Comparison of ENCODE assay signal across 9 mouse cellular contexts in the genomic region with DNA sequence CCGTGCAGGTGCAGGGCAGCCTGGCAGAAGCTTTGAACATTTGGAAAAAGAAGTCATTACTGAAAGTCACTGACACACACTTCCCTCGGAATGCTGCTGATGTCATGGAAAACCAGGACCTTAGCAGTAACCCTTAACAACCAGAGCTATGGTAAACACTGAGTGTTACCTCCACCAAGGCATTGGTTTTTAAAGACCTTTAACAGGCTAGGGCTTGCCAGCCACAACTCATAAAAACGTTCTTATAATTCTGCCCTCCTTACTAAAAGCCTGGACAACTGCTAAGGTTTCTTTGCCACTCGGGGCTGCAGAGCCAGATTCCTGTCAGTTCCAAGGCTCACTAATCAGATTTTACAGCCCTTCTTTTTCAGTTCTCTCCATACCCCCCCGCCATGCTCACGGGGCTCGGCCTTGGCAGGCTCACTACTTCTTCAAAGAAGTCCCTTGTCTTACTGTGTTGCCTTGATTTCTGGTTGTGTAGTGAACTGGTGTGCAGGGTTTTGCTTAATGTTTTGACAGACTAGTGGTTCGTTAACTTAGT.
DNase-seq lines count a peak whose midpoint lies in the region; ATAC-seq and TF ChIP-seq lines count a peak whose summit lies in the region.
"Had no signal": no experiment of that assay in that cellular context is flagged by ENCODE, and none has a peak within 500 bp of the region (broad histone marks: within the 10 kb centered on the region; RNA-seq: fewer than 3 reads in every experiment).

No protein-coding gene starts in this region.

- TF ChIP-seq CTCF in Patski (IDR thresholded peaks at IDR 0.05) = no peak

- no peaks in the 10 kb centered on the region for H3K9me3 ChIP-seq in forebrain, embryonic 11.5 days (ENCODE audit: control insufficient read depth, low read length)
- H3K9me3 ChIP-seq in kidney, embryonic 14.5 days (ENCODE audit: control insufficient read depth, low read length) = no peaks in the 10 kb centered on the region
- H3K9me3 ChIP-seq: megakaryocyte, embryonic 14.5 days had no signal

- ATAC-seq in Patski = peak; percentile 78
- ATAC-seq in forebrain, embryonic 11.5 days (replicated peaks; ENCODE audit: low FRiP score) = no peak
- peak; percentile 40; the same call in 1 of the 2 replicates for ATAC-seq in kidney, embryonic 14.5 days (ENCODE audit: low FRiP score, low TSS enrichment)
- no peak for ATAC-seq in activated CD4-positive, CD25-positive, alpha-beta regulatory T cell, adult 4 months
- ATAC-seq in CD4-positive, CD25-positive, alpha-beta regulatory T cell, adult 4 months = no peak

- H3K4me3 ChIP-seq in forebrain, embryonic 11.5 days (ENCODE audit: low read depth, low read length) = no peak overlapping the region
- H3K4me3 ChIP-seq in kidney, embryonic 14.5 days (ENCODE audit: low read length) = no peak overlapping the region
- H3K4me3 ChIP-seq: megakaryocyte, embryonic 14.5 days had no signal

- 0 out of 2 replicates have a peak overlapping the region, but pooled peaks have one; percentile 6 for H3K27ac ChIP-seq in forebrain, embryonic 11.5 days (ENCODE audit: low read depth, low read length)
- H3K27ac ChIP-seq in kidney, embryonic 14.5 days (ENCODE audit: low read depth, low read length) = peak overlapping the region; percentile 79

- H3K4me1 ChIP-seq in forebrain, embryonic 11.5 days (replicated peaks; ENCODE audit: control insufficient read depth, insufficient read depth, low read length) = peaks cover 10% of the 10 kb centered on the region; the same call in 1 of the 2 replicates
- H3K4me1 ChIP-seq in kidney, embryonic 14.5 days (ENCODE audit: control insufficient read depth, insufficient read depth, low read length) = peaks cover 23% of the 10 kb centered on the region

- peak; percentile 15 for DNase-seq in cerebellum, adult 9-10 months
- no peak for DNase-seq in cerebellum, postnatal 36 days
- DNase-seq in Patski (ENCODE audit: low read depth, low spot score) = peak; percentile 96
- no peak for DNase-seq in forebrain, embryonic 11.5 days (ENCODE audit: low spot score)
- peak; percentile 36 to 59 for DNase-seq in lung, postnatal 4 days

- in situ Hi-C loops in Patski (cut with MboI; ENCODE audit: low pct_unique_long_range_greater_than_20kb) = no loop called here

- 26% methylated on average over 8 of the region's 8 CpGs for WGBS in forebrain, embryonic 11.5 days
- WGBS in kidney, embryonic 14.5 days = 8% methylated on average over 8 of the region's 8 CpGs

- POLR2A ChIA-PET in Patski (lab: Charles Lee) = interaction anchor here (0.7 to 1.3 kb wide), 2 partner anchors 54 to 101 kb away, joined by 3 to 4 read pairs; no protein-coding TSS in a partner anchor

- H3K27me3 ChIP-seq in Patski = no peaks in the 10 kb centered on the region
- no peaks in the 10 kb centered on the region for H3K27me3 ChIP-seq in forebrain, embryonic 11.5 days (ENCODE audit: control insufficient read depth, insufficient read depth, low read length)
- H3K27me3 ChIP-seq in kidney, embryonic 14.5 days (ENCODE audit: control insufficient read depth, insufficient read depth, low read length) = no peaks in the 10 kb centered on the region
- H3K27me3 ChIP-seq: megakaryocyte, embryonic 14.5 days had no signal

- H3K36me3 ChIP-seq in forebrain, embryonic 11.5 days (ENCODE audit: control insufficient read depth, insufficient read depth, low read length) = no peaks in the 10 kb centered on the region
- H3K36me3 ChIP-seq in kidney, embryonic 14.5 days (ENCODE audit: control insufficient read depth, insufficient read depth, low read length) = no peaks in the 10 kb centered on the region

- no peak overlapping the region for H3K9ac ChIP-seq in forebrain, embryonic 11.5 days (ENCODE audit: low read length)
- no peak overlapping the region for H3K9ac ChIP-seq in kidney, embryonic 14.5 days (ENCODE audit: low read depth, low read length)

- no peak overlapping the region for H3K4me2 ChIP-seq in forebrain, embryonic 11.5 days (ENCODE audit: low read depth, low read length, severe bottlenecking)
- H3K4me2 ChIP-seq in kidney, embryonic 14.5 days (replicated peaks; ENCODE audit: low read depth, low read length) = no peak overlapping the region

- CTCF ChIA-PET in Patski (lab: Charles Lee) = interaction anchor here (0.9 to 1.4 kb wide), 2 partner anchors 11 to 70 kb away, joined by 3 read pairs; no protein-coding TSS in a partner anchor

Comparison
In these comparisons a context has a peak if more than half of its experiments do, and no peak if none do; other contexts are left out.
1. DNase-seq: peak in cerebellum, adult 9-10 months (single experiment), Patski (single experiment) and lung, postnatal 4 days (2 of 2); none in cerebellum, postnatal 36 days (0 of 2) and forebrain, embryonic 11.5 days (single experiment).
2. ATAC-seq: peak in Patski (single experiment) and kidney, embryonic 14.5 days (single experiment); none in forebrain, embryonic 11.5 days (single experiment), activated CD4-positive, CD25-positive, alpha-beta regulatory T cell, adult 4 months (single experiment) and CD4-positive, CD25-positive, alpha-beta regulatory T cell, adult 4 months (single experiment).